Mouse (Mus musculus) thymus, postnatal 4 days (tissue): Measurements from ENCODE around the gene Arhgap29.

Source experiments
- DNase-seq: peaks from one replicate; pipeline ENCODE4 v3.0.0; 2021

The Arhgap29 gene

GRCm38 (mm10) chr3:121952041-121952591 is at the start of gene Arhgap29:
Arhgap29 (plus strand) TSS chr3:121952541.
- no peak for DNase-seq

GRCm38 (mm10) chr3:121902729-121903128 is 49.6 kb upstream of the Arhgap29 start:
- DNase-seq, result no peak

GRCm38 (mm10) chr3:121903286-121903685 is 49.1 kb upstream of the Arhgap29 start:
- DNase-seq, result no peak

GRCm38 (mm10) chr3:121903695-121904094 is 48.6 kb upstream of the Arhgap29 start:
- no peak for DNase-seq

- no peak for DNase-seq
These were observed 47.9 kb upstream of the Arhgap29 start for GRCm38 (mm10) chr3:121904476-121904875.

GRCm38 (mm10) chr3:121906623-121907022 is 45.7 kb upstream of the Arhgap29 start:
- DNase-seq, result no peak

GRCm38 (mm10) chr3:121909155-121909554 is 43.2 kb upstream of the Arhgap29 start:
- no peak for DNase-seq

GRCm38 (mm10) chr3:121913476-121913875 is 38.9 kb upstream of the Arhgap29 start:
- DNase-seq, result no peak

GRCm38 (mm10) chr3:121914459-121915185 is 37.7 kb upstream of the Arhgap29 start:
- no peak for DNase-seq

- DNase-seq, result no peak
These were observed 37.1 kb upstream of the Arhgap29 start for GRCm38 (mm10) chr3:121915191-121915590.

- DNase-seq, result no peak
These were observed 35.4 kb upstream of the Arhgap29 start for GRCm38 (mm10) chr3:121916802-121917532.

- DNase-seq, result no peak
These were observed 34.7 kb upstream of the Arhgap29 start for GRCm38 (mm10) chr3:121917658-121918057.

- DNase-seq, result no peak
These were observed 32.4 kb upstream of the Arhgap29 start for GRCm38 (mm10) chr3:121919961-121920360.

- DNase-seq, result no peak
These were observed 31.6 kb upstream of the Arhgap29 start for GRCm38 (mm10) chr3:121920769-121921168.

GRCm38 (mm10) chr3:121924768-121925486 is 27.4 kb upstream of the Arhgap29 start:
- no peak for DNase-seq

GRCm38 (mm10) chr3:121927601-121928000 is 24.7 kb upstream of the Arhgap29 start:
- DNase-seq, result no peak

GRCm38 (mm10) chr3:121932815-121933214 is 19.5 kb upstream of the Arhgap29 start:
- DNase-seq, result no peak

GRCm38 (mm10) chr3:121936241-121936640 is 16.1 kb upstream of the Arhgap29 start:
- no peak for DNase-seq

GRCm38 (mm10) chr3:121937036-121937435 is 15.3 kb upstream of the Arhgap29 start:
- no peak for DNase-seq

- no peak for DNase-seq
These were observed 12.7 kb upstream of the Arhgap29 start for GRCm38 (mm10) chr3:121939658-121940057.

- no peak for DNase-seq
These were observed 12.0 kb upstream of the Arhgap29 start for GRCm38 (mm10) chr3:121940094-121940889.

- DNase-seq, result no peak
These were observed 11.1 kb upstream of the Arhgap29 start for GRCm38 (mm10) chr3:121941204-121941745.
